21 mouse cellular contexts compared by ENCODE assay signal in the genomic region with DNA sequence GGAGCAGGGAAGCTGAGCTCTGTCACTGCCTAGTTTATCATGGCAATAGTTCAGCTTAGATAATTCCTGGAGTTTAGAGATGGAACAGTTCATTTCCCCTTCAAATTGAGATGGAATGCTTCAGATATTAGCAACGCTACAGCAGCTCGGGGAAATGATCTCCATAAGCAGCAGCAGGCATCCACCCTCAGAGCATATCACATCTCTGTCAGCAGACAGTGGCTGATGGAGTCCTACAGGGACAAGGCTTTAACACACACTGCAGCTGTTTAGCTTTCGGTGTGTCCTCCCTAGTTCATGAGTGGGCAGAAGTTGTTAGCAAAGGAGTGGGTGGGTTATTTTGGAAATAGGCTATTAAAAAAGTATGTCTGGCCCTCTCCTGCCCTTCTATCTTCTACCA. TPM values are rescaled to one million over a fixed set of nuclear protein-coding genes. Genes with fewer than 3 reads are reported as not detected.
"Had no signal": no experiment of that assay in that cellular context is flagged by ENCODE, and none has a peak within 500 bp of the region (broad histone marks: within the 10 kb centered on the region; RNA-seq: fewer than 3 reads in every experiment).

No protein-coding gene starts in this region.

- H3K4me2 ChIP-seq: lung, embryonic 14.5 days; midbrain, embryonic 11.5 days; midbrain, embryonic 13.5 days; midbrain, embryonic 15.5 days; neural tube, embryonic 13.5 days; neural tube, embryonic 15.5 days had no signal

- H3K9me3 ChIP-seq: midbrain, embryonic 15.5 days; neural tube, embryonic 15.5 days had no signal

- H3K27me3 ChIP-seq: midbrain, embryonic 13.5 days; midbrain, embryonic 15.5 days; neural tube, embryonic 13.5 days; neural tube, embryonic 15.5 days had no signal

- ATAC-seq: midbrain, embryonic 13.5 days; midbrain, embryonic 15.5 days had no signal

- H3K9ac ChIP-seq: lung, embryonic 14.5 days; midbrain, embryonic 13.5 days; midbrain, embryonic 15.5 days; neural tube, embryonic 13.5 days; neural tube, embryonic 15.5 days had no signal

- H3K4me1 ChIP-seq: midbrain, embryonic 13.5 days; midbrain, embryonic 15.5 days; neural tube, embryonic 13.5 days; neural tube, embryonic 15.5 days had no signal

- H3K27ac ChIP-seq: midbrain, embryonic 13.5 days; midbrain, embryonic 15.5 days; neural tube, embryonic 13.5 days; neural tube, embryonic 15.5 days had no signal

- DNase-seq: lung, adult 18-20 months; lung, embryonic 14.5 days; lung, postnatal 10 days; lung, postnatal 4 days; retina, postnatal 1 day; right cerebral cortex, adult 18-20 months; right cerebral cortex, postnatal 25 days; right cerebral cortex, postnatal 4 days; spleen, adult 18-20 months; thymus, adult 18-20 months; thymus, postnatal 14 days; thymus, postnatal 36 days had no signal

- H3K4me3 ChIP-seq: midbrain, embryonic 13.5 days; midbrain, embryonic 15.5 days; myocyte; neural tube, embryonic 13.5 days; neural tube, embryonic 15.5 days had no signal

RNA-seq across cellular contexts. Expression of a gene that starts 53.2 kb away (rescaled TPM):
- polyA plus RNA-seq: liver, embryonic 16.5 days; midbrain, embryonic 11.5 days; neural tube, embryonic 11.5 days; stomach, embryonic 14.5 days had no signal
